Mouse (Mus musculus): ENCODE measurements around the gene Zbtb42. TPM values are rescaled to one million over a fixed set of nuclear protein-coding genes. Genes with fewer than 3 reads are reported as not detected.

Gene Zbtb42
- total and polyA plus RNA-seq, 3 experiments, result 7.6 to 11.4 TPM; not detected in 1

DNA sequence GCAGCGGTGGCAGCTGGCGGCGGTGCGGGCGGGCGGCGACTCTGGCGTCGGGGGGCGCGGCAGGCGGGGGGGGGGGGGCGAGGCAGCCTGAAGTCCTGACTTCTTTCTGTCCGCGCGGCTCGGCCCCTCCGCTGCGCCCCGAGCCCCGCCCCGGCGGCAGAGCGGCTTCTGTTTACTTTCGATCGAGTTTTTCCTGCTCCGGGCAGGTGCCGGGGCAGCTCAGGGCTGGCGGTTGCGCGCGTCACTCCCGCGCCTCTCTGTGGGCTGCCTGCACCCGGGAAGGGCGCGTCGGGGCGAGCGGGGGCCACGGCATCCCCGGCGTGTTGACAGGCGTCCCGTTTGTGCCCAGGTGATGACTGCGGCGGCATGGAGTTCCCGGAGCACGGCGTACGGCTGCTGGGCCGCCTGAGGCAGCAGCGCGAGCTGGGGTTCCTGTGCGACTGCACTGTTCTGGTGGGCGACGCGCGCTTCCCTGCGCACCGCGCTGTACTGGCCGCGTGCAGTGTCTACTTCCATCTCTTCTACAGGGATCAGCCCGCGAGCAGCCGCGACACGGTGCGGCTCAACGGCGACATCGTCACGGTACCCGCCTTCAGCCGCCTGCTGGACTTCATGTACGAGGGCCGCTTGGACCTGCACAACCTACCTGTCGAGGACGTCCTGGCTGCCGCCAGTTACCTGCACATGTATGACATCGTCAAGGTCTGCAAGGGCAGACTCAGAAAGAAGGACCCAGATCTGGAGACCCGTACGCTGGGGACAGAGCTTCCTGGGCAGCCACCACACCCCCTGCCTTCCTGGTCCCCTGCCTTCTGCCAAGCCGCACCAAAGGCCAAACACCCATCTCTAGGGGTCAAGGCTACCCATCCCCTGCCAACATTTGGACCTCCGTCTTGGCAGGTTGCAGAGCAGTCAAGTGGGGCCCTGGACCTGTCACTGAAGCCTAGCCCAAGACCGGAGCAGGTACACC lies 684 bp downstream of the Zbtb42 start (continued):
- TF ChIP-seq RAD21 (IDR thresholded peaks at IDR 0.05; ENCODE audit: low read depth, low read length) (no peak), EP300 (IDR thresholded peaks at IDR 0.05; ENCODE audit: low read depth in 1 of 2, low read length in 2 of 2) (no peak; a peak in 1 of 4 replicates)

DNA sequence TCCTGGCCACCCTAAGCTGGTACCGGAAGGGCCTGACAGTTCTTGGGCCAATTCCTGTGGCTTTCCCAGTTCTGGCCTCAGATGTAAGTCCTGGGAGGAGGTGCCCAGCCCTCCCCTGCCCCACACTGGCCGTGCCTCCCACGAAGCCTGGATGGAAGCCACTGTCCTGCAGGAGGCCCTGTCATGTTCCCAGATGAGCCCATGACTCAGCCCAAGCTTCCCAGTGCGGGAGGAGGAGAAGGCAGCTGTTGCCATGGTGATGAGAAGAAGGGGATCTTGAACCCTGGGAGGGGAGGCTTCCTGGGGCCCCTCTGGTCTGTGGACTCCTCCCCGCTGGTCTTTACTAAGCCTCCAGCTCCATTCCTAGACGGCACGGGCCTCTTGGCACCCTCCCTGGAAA lies 4.7 kb downstream of the Zbtb42 start:
- Histone ChIP-seq H3K27ac (ENCODE audit: control insufficient read depth, low read depth, low read length) (no peak overlapping the region), H3K4me3 (ENCODE audit: control insufficient read depth in 1 of 2, insufficient read depth in 1 of 2, low read depth in 2 of 2, low read length in 2 of 2) (no peak overlapping the region), H3K9me3 (replicated peaks; ENCODE audit: insufficient read depth, low read length) (no peaks in the 10 kb centered on the region), H3K79me2 (ENCODE audit: control insufficient read depth, insufficient read depth, low read length, poor library complexity) (peaks cover 2% of the 10 kb centered on the region; the same call in 1 of the 2 replicates), H3K27me3 (ENCODE audit: control insufficient read depth in 1 of 2, insufficient read depth in 2 of 2, low read length in 2 of 2) (no peaks in the 10 kb centered on the region), H3K9ac (ENCODE audit: control insufficient read depth, low read depth, low read length, poor library complexity, severe bottlenecking) (no peak overlapping the region), H3K36me3 (ENCODE audit: control insufficient read depth in 1 of 2, insufficient read depth in 2 of 2, low read length in 2 of 2) (peaks cover 0 to 6% of the 10 kb centered on the region in 2 experiments; a peak in 2 of 4 replicates), H3K4me1 (ENCODE audit: control insufficient read depth in 1 of 2, insufficient read depth in 2 of 2, low read length in 2 of 2) (peaks cover 4 to 16% of the 10 kb centered on the region in 2 experiments)
- no peak for DNase-seq (ENCODE audit: low read depth, low spot score)
- TF ChIP-seq POLR2AphosphoS2 (IDR thresholded peaks at IDR 0.05; ENCODE audit: low read length), result no peak
- no peak for TF ChIP-seq CHD1 (IDR thresholded peaks at IDR 0.05; ENCODE audit: low read depth, low read length)
- TF ChIP-seq MYB (IDR thresholded peaks at IDR 0.05; ENCODE audit: low read depth, low read length), result no peak

DNA sequence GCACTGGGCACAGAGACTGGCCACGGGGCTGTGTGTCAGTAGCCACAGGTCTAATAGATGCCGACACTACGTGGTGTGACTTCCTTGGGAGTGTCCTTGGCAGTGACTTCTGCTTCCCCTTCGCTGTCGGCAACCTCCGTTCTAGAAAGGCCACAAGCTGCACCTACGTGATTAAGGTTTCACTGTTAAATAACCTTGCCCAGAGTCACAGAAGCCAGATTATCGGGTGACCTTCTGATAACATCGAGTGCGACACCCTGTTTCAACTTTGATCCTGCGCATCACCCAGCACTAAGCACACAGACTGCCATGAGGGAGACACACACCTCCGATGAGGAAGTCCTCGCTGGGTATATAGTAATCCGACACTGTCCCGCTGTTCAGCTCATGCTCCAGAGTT lies 9.8 kb downstream of the Zbtb42 start:
- TF ChIP-seq ETS1 (IDR thresholded peaks at IDR 0.05; ENCODE audit: low read depth, low read length) (no peak), TAL1 (IDR thresholded peaks at IDR 0.05; ENCODE audit: low read length) (peak; percentile 95), MAX (IDR thresholded peaks at IDR 0.05; ENCODE audit: low read length) (no peak), GATA1 (IDR thresholded peaks at IDR 0.05; ENCODE audit: low read depth, low read length) (peak; percentile 96), POLR2AphosphoS5 (IDR thresholded peaks at IDR 0.05; ENCODE audit: borderline replicate concordance, low read depth, low read length) (peak; percentile 86; the same call in 1 of the 2 replicates), MYC (IDR thresholded peaks at IDR 0.05; ENCODE audit: low read depth, low read length) (no peak), POLR2A (IDR thresholded peaks at IDR 0.05; ENCODE audit: control insufficient read depth in 1 of 2, insufficient read depth in 1 of 2, low read depth in 1 of 2, low read length in 2 of 2, poor library complexity in 1 of 2) (peak in 1 of 2 experiments; percentile 95; a peak in 2 of 4 replicates), UBTF (IDR thresholded peaks at IDR 0.05; ENCODE audit: borderline replicate concordance, insufficient read depth, low read depth, low read length) (peak; percentile 68; the same call in 1 of the 2 replicates), TBP (IDR thresholded peaks at IDR 0.05; ENCODE audit: low read depth, low read length) (peak; percentile 81)
- peaks cover 9 to 28% of the 10 kb centered on the region in 2 experiments for H3K4me1 ChIP-seq (ENCODE audit: control insufficient read depth in 1 of 2, insufficient read depth in 2 of 2, low read length in 2 of 2)
- H3K79me2 ChIP-seq (ENCODE audit: control insufficient read depth, insufficient read depth, low read length, poor library complexity), result peaks cover 12% of the 10 kb centered on the region
- H3K27ac ChIP-seq (ENCODE audit: control insufficient read depth, low read depth, low read length), result peak overlapping the region; percentile 51
- peak overlapping the region; percentile 44 for H3K9ac ChIP-seq (ENCODE audit: control insufficient read depth, low read depth, low read length, poor library complexity, severe bottlenecking)
- H3K9me3 ChIP-seq (replicated peaks; ENCODE audit: insufficient read depth, low read length), result no peaks in the 10 kb centered on the region
- H3K4me3 ChIP-seq (ENCODE audit: control insufficient read depth in 1 of 2, insufficient read depth in 1 of 2, low read depth in 2 of 2, low read length in 2 of 2), result peak overlapping the region; percentile 28 to 42
- H3K27me3 ChIP-seq (ENCODE audit: control insufficient read depth in 1 of 2, insufficient read depth in 2 of 2, low read length in 2 of 2), result no peaks in the 10 kb centered on the region
- peak; percentile 98 for DNase-seq (ENCODE audit: low read depth, low spot score)
- peaks cover 0 to 24% of the 10 kb centered on the region in 2 experiments; a peak in 3 of 4 replicates for H3K36me3 ChIP-seq (ENCODE audit: control insufficient read depth in 1 of 2, insufficient read depth in 2 of 2, low read length in 2 of 2)
